Mouse (Mus musculus) forebrain, embryonic 10.5 days (tissue): ENCODE measurements around the gene Hes3. TPM values are rescaled to one million over a fixed set of nuclear protein-coding genes. Genes with fewer than 3 reads are reported as not detected.

Experiments
- DNase-seq: peaks from one replicate; pipeline ENCODE4 v3.0.0-alpha.2; 2017; ENCODE audit warnings: low spot score; ENCODE audit errors: extremely low spot score
- H3K27ac ChIP-seq: fragments of 300-500 bp; sonication (generic); 2 replicates; pipeline ENCODE4 v1.5.1; 2016; ENCODE audit warnings: mild to moderate bottlenecking
- H3K27me3 ChIP-seq: fragments of 300-500 bp; sonication (generic); 2 replicates; pipeline ENCODE4 v1.6.1; 2016; ENCODE audit warnings: mild to moderate bottlenecking; ENCODE audit not compliant: poor library complexity, severe bottlenecking
- H3K36me3 ChIP-seq: fragments of 300-500 bp; sonication (generic); replicated peaks from 2 replicates; pipeline ENCODE4 v1.6.1; 2016; ENCODE audit warnings: mild to moderate bottlenecking, moderate library complexity
- H3K4me1 ChIP-seq: fragments of 300-500 bp; sonication (generic); 2 replicates; pipeline ENCODE4 v1.6.1; 2016
- H3K4me3 ChIP-seq: fragments of 300-500 bp; sonication (generic); 2 replicates; pipeline ENCODE4 v1.5.1; 2016; ENCODE audit warnings: mild to moderate bottlenecking, moderate library complexity
- H3K9me3 ChIP-seq: fragments of 300-500 bp; sonication (generic); 2 replicates; pipeline ENCODE4 v1.6.1; 2016; ENCODE audit warnings: mild to moderate bottlenecking, moderate library complexity
- WGBS: fragments of 180-500 bp; shearing (Covaris S2); methylation state at CpG from one replicate; pipeline ENCODE4 v1.1.7; 2016; 5-methylcytosine and 5-hydroxymethylcytosine counted together
- polyA plus RNA-seq: library from polyadenylated mRNA; unstranded; fragments of >200 nt; fragmentation: Nextera tagmentation; extraction: Ambion mirVana; gene quantifications from 2 replicates; pipeline ENCODE4 v1.2.1, GENCODE M21; 2016

Gene Hes3
- polyA plus RNA-seq, 1 experiment from 2014 or later, result 0.92 TPM

- Histone ChIP-seq H3K4me1 (peaks cover 61% of the 10 kb centered on the region), H3K27ac (no peak overlapping the region), H3K36me3 (no peaks in the 10 kb centered on the region; the same call in 1 of the 2 replicates), H3K27me3 (peaks cover 99% of the 10 kb centered on the region), H3K4me3 (peak overlapping the region; percentile 45), H3K9me3 (peaks cover 3% of the 10 kb centered on the region)
- WGBS, result under 1% methylated on average over 32 of the region's 32 CpGs
- no peak for DNase-seq
Measured at GRCm38 (mm10) chr4:152286183-152286582, 5.3 kb downstream of the Hes3 start.

DNA sequence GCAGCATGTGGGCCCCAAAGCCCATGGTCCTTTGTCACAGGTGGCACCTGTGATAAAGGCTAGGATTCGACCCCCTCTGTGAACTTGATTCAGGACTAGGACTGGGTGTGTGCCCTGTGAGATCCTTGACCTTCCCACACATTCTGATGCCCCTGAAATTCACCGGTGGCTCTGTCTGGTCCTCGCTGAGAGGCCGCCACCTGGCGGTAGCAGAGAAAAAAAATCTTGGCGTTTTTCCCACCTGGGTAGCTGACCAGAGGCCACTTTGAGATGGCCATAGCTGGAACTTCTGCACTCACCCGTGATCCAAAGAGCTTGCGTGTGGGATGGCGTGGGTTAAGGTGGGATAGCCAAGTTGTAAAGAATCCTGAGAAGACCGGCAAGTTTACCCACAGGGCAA lies 6.0 kb downstream of the Hes3 start:
- Histone ChIP-seq H3K27me3 (peaks cover 99% of the 10 kb centered on the region), H3K9me3 (peaks cover 3% of the 10 kb centered on the region), H3K27ac (no peak overlapping the region), H3K4me3 (no peak overlapping the region), H3K36me3 (no peaks in the 10 kb centered on the region; the same call in 1 of the 2 replicates), H3K4me1 (peaks cover 54% of the 10 kb centered on the region)
- 2% methylated on average over 10 of the region's 10 CpGs for WGBS
- DNase-seq, result no peak

GRCm38 (mm10) chr4:152283186-152283950 lies 8.1 kb downstream of the Hes3 start:
- Histone ChIP-seq H3K27ac (peak overlapping the region; percentile 56; the same call in 1 of the 2 replicates), H3K4me1 (peaks cover 40% of the 10 kb centered on the region), H3K27me3 (peaks cover 97% of the 10 kb centered on the region), H3K4me3 (peak overlapping the region; percentile 45), H3K9me3 (no peaks in the 10 kb centered on the region), H3K36me3 (peaks cover 2% of the 10 kb centered on the region; the same call in 1 of the 2 replicates)
- WGBS, result 4% methylated on average over 70 of the region's 70 CpGs
- DNase-seq, result peak; percentile 86

GRCm38 (mm10) chr4:152282721-152283120 lies 8.7 kb downstream of the Hes3 start:
- Histone ChIP-seq H3K4me3 (peak overlapping the region; percentile 45), H3K27me3 (peaks cover 91% of the 10 kb centered on the region), H3K36me3 (peaks cover 2% of the 10 kb centered on the region; the same call in 1 of the 2 replicates), H3K9me3 (no peaks in the 10 kb centered on the region), H3K27ac (peak overlapping the region; percentile 56; the same call in 1 of the 2 replicates), H3K4me1 (peaks cover 33% of the 10 kb centered on the region)
- DNase-seq, result no peak
- WGBS, result 20% methylated on average over 34 of the region's 34 CpGs

GRCm38 (mm10) chr4:152281601-152282000 lies 9.9 kb downstream of the Hes3 start:
- Histone ChIP-seq H3K36me3 (peaks cover 2% of the 10 kb centered on the region; the same call in 1 of the 2 replicates), H3K4me1 (peaks cover 29% of the 10 kb centered on the region), H3K27me3 (peaks cover 89% of the 10 kb centered on the region), H3K4me3 (no peak overlapping the region), H3K27ac (no peak overlapping the region), H3K9me3 (no peaks in the 10 kb centered on the region)
- WGBS, result 47% methylated on average over 15 of the region's 15 CpGs
- no peak for DNase-seq

DNA sequence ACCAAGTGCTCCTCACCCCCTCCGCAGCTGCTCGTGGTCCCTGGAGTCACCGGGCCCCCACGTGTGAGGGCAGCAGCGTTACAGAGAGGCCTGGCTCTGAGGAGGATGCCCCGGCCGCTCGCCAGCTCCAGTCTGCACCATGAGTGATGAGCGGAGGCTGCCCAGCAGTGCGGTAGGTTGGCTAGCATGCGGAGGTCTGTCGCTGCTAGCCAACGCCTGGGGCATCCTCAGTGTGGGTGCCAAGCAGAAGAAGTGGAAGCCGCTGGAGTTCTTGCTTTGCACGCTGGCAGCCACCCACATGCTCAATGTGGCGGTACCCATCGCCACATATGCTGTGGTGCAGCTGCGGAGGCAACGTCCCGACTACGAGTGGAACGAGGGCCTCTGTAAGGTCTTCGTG lies 12.5 kb downstream of the Hes3 start:
- H3K27ac ChIP-seq, result no peak overlapping the region
- 91% methylated on average over 23 of the region's 23 CpGs for WGBS
- peaks cover 38% of the 10 kb centered on the region for H3K4me1 ChIP-seq
- no peak overlapping the region for H3K4me3 ChIP-seq
- peaks cover 2% of the 10 kb centered on the region; the same call in 1 of the 2 replicates for H3K36me3 ChIP-seq
- no peak for DNase-seq
- H3K9me3 ChIP-seq, result no peaks in the 10 kb centered on the region
- peaks cover 89% of the 10 kb centered on the region for H3K27me3 ChIP-seq

DNA sequence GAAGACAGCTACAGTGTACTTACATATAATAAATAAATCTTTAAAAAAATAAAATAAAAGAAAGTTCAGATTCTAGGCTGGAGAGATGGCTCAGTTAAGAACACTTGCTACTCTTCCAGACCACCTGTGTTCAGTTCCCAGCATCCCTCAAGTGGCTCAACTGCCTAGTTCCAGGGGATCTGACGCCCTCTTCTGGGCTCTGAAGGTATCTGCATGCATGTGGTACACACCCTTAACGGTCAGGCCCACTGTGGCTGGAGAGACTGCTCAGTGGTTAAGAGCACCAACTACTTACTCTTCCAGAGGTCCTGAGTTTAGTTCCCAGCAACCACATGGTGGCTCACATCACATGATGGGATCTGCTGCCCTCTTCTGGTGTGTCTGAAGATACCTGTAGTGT lies 13.5 kb downstream of the Hes3 start:
- 75% methylated on average over 2 of the region's 2 CpGs for WGBS
- no peaks in the 10 kb centered on the region for H3K9me3 ChIP-seq
- H3K27ac ChIP-seq, result no peak overlapping the region
- no peak overlapping the region for H3K4me3 ChIP-seq
- peaks cover 2% of the 10 kb centered on the region; the same call in 1 of the 2 replicates for H3K36me3 ChIP-seq
- peaks cover 89% of the 10 kb centered on the region for H3K27me3 ChIP-seq
- H3K4me1 ChIP-seq, result peaks cover 38% of the 10 kb centered on the region
- no peak for DNase-seq

- peak; percentile 62 for DNase-seq
- H3K27me3 ChIP-seq, result peaks cover 89% of the 10 kb centered on the region
- WGBS, result 50% methylated on average over 10 of the region's 10 CpGs
Measured at GRCm38 (mm10) chr4:152276389-152277347, 14.8 kb downstream of the Hes3 start.

DNA sequence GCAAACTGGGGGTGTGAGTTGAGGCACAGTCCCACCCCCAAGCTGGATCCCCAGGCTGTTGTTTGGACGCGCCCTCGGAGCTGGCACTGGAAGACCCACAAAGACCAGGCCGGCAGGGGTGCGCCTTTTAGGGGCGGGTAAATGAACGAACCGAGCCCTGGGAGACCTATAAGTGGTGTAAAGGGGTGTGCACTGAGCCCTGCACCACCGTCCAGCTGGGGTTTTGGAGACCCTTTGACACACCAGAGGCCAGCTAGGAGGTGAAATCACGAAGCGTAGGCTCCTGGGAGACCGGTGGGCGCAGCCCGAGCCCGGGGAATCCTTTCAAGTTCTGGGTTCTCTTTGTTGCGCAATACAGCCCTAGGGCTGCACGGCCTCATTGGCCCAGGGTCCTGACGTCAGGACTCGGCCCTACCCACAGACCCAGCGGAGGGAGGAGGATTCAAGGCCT lies 16.8 kb downstream of the Hes3 start:
- Histone ChIP-seq H3K36me3 (no peaks in the 10 kb centered on the region), H3K27me3 (peaks cover 71% of the 10 kb centered on the region), H3K4me3 (peak overlapping the region; percentile 73), H3K4me1 (peaks cover 52% of the 10 kb centered on the region), H3K27ac (peak overlapping the region; percentile 84), H3K9me3 (no peaks in the 10 kb centered on the region)
- WGBS, result under 1% methylated on average over 20 of the region's 20 CpGs
- DNase-seq, result peak; percentile 53

More at GRCm38 (mm10) chr4:152276389-152277347, 14.8 kb downstream of the Hes3 start:
- no peak overlapping the region for H3K4me3 ChIP-seq
- H3K27ac ChIP-seq, result no peak overlapping the region
- H3K36me3 ChIP-seq, result peaks cover 2% of the 10 kb centered on the region; the same call in 1 of the 2 replicates
- no peaks in the 10 kb centered on the region for H3K9me3 ChIP-seq
- peaks cover 48% of the 10 kb centered on the region for H3K4me1 ChIP-seq

- H3K4me1 ChIP-seq, result peaks cover 52% of the 10 kb centered on the region
- peak within 1 kb of the TSS; percentile 84 for H3K27ac ChIP-seq
- H3K36me3 ChIP-seq, result no peaks in the 10 kb centered on the region
- WGBS, result 1% methylated on average over 45 of the region's 48 CpGs
- H3K4me3 ChIP-seq, result peak within 1 kb of the TSS; percentile 73
- peak; percentile 64 for DNase-seq
- H3K27me3 ChIP-seq, result peaks cover 61% of the 10 kb centered on the region
- no peaks in the 10 kb centered on the region for H3K9me3 ChIP-seq
Measured at GRCm38 (mm10) chr4:152273621-152274236, 17.7 kb downstream of the Hes3 start, which contains the start of gene Gpr153. Gene Gpr153 (plus strand): TSS chr4:152274232.

GRCm38 (mm10) chr4:152273191-152273590 lies 18.3 kb downstream of the Hes3 start:
- DNase-seq, result no peak
- Histone ChIP-seq H3K36me3 (peaks cover 2% of the 10 kb centered on the region), H3K4me1 (peaks cover 52% of the 10 kb centered on the region), H3K4me3 (peak overlapping the region; percentile 73; the same call in 1 of the 2 replicates), H3K27ac (peak overlapping the region; percentile 84; the same call in 1 of the 2 replicates), H3K27me3 (peaks cover 63% of the 10 kb centered on the region), H3K9me3 (no peaks in the 10 kb centered on the region)
- 27% methylated on average over 3 of the region's 3 CpGs for WGBS
